Mouse (Mus musculus): Measurements from ENCODE around the gene Akr7a5. TPM values are rescaled to one million over a fixed set of nuclear protein-coding genes. Genes with fewer than 3 reads are reported as not detected.

The Akr7a5 gene
- 58.7 and 66.6 TPM in 2 replicates for polyA plus RNA-seq (2015; fragmentation: Nextera tagmentation; extraction: Ambion mirVana)

DNA sequence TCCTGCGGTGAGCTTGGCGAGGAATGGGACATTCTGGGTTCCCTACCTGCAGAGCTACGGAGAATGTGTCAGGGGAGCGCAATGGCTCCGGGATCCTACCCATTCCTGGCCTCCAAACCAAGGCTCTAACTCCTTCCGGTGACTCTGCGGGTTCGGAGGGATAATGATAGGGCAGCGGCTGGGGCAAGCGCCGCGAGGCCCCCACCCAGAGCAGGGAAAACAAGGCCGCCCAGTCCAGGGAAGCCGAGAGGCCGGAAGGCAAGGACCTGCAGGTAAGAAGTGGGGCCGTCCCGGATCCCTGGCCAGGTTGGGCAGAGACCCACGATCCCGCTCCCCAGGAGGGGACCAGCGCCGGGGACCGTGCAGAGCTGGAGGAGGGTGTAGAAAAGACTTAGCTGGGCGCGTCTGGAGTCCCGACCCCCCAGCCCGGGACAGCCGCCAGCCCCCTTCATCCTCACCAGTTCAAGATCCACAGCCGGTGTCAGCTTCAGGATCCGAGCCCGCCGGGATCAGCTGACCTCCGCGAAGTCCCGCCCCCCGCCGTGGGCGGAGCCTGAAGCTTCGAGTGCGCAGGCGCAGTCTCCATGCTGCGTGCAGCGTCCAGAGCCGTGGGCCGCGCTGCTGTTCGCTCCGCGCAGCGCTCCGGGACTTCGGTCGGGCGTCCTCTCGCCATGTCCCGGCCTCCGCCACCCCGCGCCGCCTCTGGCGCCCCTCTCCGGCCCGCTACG lies at the start of gene Akr7a5, which contains the start of gene Pqlc2:
Akr7a5 (plus strand) TSS at position 574 of the 728 bp plus-strand sequence.
Pqlc2 (minus strand) TSS at position 538 of the 728 bp plus-strand sequence.
- WGBS = under 1% methylated on average over 63 of the region's 63 CpGs
- H3K4me3 ChIP-seq (ENCODE audit: low read depth, low read length) = peak within 1 kb of the TSS; percentile 93
- peak; percentile 92 for ATAC-seq
- H3K9ac ChIP-seq (ENCODE audit: low read depth, low read length) = peak within 1 kb of the TSS; percentile 93
- peak within 1 kb of the TSS; percentile 68 for H3K4me2 ChIP-seq (ENCODE audit: low read length)
- 0 out of 2 replicates have a peak, but pooled peaks cover 2% of the 10 kb centered on the region for H3K36me3 ChIP-seq (ENCODE audit: control insufficient read depth, insufficient read depth, low read length)
- no peaks in the 10 kb centered on the region for H3K9me3 ChIP-seq (replicated peaks; ENCODE audit: control insufficient read depth, low read length, poor library complexity, severe bottlenecking)
- H3K4me1 ChIP-seq (ENCODE audit: control insufficient read depth, insufficient read depth, low read length) = peaks cover 18% of the 10 kb centered on the region
- H3K27ac ChIP-seq (ENCODE audit: low read length) = peak within 1 kb of the TSS; percentile 77
- H3K27me3 ChIP-seq (ENCODE audit: control insufficient read depth, insufficient read depth, low read depth, low read length) = no peaks in the 10 kb centered on the region

DNA sequence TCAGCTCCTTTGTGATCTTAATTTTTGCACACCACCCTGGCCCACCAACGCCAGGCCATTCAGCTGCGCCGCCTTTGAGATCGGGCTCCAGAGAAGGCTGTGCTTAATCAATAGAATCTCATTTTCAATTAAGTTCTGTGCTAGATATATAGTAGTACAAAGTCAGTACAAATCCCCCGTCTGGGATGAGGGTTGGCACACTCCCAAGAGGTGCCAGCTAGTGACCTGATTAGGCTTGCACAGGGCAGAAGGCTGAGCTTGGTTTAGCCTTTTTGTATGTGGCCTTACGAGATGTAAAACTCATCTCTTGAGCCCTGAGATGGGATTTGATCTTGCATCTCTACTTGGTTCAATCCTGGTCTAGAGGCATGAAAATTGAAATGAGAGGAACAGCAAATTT lies 47.6 kb upstream of the Akr7a5 start:
- Histone ChIP-seq H3K27ac (ENCODE audit: low read length) (no peak overlapping the region), H3K27me3 (ENCODE audit: control insufficient read depth, insufficient read depth, low read depth, low read length) (no peaks in the 10 kb centered on the region), H3K4me3 (ENCODE audit: low read depth, low read length) (no peak overlapping the region), H3K36me3 (ENCODE audit: control insufficient read depth, insufficient read depth, low read length) (peaks cover 9% of the 10 kb centered on the region; the same call in 1 of the 2 replicates), H3K9me3 (replicated peaks; ENCODE audit: control insufficient read depth, low read length, poor library complexity, severe bottlenecking) (no peaks in the 10 kb centered on the region), H3K4me1 (ENCODE audit: control insufficient read depth, insufficient read depth, low read length) (no peaks in the 10 kb centered on the region), H3K9ac (ENCODE audit: low read depth, low read length) (no peak overlapping the region), H3K4me2 (ENCODE audit: low read length) (no peak overlapping the region)
- ATAC-seq = no peak
- 91% methylated on average over 6 of the region's 6 CpGs for WGBS

DNA sequence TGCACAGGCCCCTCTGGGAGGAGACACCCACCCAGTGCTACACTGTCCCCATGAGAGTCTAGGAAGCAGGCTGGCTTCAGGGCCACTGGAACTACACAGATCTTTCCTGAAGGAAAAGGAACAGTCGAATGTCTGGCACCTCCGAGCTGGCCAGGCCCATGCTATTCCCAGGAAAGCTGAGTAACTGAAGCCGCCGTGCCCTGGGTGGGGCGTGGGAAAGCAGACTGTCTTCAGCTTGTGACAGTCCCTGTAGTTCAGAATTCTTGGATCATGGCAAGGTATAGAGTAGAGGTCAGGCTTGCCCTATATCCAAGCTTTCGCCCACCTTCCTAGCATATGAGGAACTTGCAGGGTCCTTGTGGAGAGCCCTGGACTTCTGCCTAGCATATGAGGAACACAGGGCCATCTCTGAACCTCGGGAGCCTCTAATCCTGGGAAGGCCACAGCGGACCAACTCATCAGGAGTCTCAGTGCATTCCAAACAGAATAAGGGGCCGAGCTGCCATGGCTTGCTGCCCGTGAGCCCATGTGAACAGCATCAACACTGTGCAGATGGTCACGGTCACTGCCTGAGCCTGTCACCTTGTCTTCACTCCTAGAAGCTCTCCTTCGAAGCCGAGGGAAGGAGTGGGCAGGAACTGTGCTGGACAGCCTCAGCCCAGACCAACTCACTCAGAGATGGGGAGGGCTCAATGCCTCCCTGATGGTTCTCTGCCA lies 44.6 kb upstream of the Akr7a5 start:
- 86% methylated on average over 13 of the region's 13 CpGs for whole genome bisulfite sequencing
- no peaks in the 10 kb centered on the region for H3K9me3 ChIP-seq (replicated peaks; ENCODE audit: control insufficient read depth, low read length, poor library complexity, severe bottlenecking)
- ATAC-seq = no peak

DNA sequence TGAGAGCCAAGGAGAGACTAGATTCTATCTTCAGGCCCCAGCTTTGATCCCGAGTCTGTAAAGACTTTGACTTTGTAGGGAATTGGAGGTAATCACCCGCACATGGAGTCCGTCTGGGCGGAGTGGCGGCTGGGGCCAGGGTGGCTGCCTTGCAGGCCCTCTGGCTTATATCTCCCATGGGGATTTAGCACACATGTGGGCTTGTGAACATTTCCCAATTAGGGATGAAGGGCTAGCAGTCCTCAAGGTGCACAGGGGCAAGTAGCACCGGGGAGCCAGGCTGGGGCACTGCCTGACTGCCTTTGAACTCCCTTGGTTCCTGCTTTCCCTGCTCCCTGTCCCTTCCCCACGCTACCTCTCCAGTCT lies 44.1 kb upstream of the Akr7a5 start:
- Histone ChIP-seq H3K36me3 (ENCODE audit: control insufficient read depth, insufficient read depth, low read length) (peaks cover 7% of the 10 kb centered on the region; the same call in 1 of the 2 replicates), H3K4me3 (ENCODE audit: low read depth, low read length) (no peak overlapping the region), H3K4me1 (ENCODE audit: control insufficient read depth, insufficient read depth, low read length) (no peaks in the 10 kb centered on the region), H3K9me3 (replicated peaks; ENCODE audit: control insufficient read depth, low read length, poor library complexity, severe bottlenecking) (no peaks in the 10 kb centered on the region), H3K27me3 (ENCODE audit: control insufficient read depth, insufficient read depth, low read depth, low read length) (no peaks in the 10 kb centered on the region), H3K27ac (ENCODE audit: low read length) (no peak overlapping the region), H3K4me2 (ENCODE audit: low read length) (no peak overlapping the region), H3K9ac (ENCODE audit: low read depth, low read length) (no peak overlapping the region)
- WGBS = 80% methylated on average over 7 of the region's 7 CpGs
- no peak for ATAC-seq

More for the DNA sequence above, 44.6 kb upstream of the Akr7a5 start:
- Histone ChIP-seq H3K27me3 (ENCODE audit: control insufficient read depth, insufficient read depth, low read depth, low read length) (no peaks in the 10 kb centered on the region), H3K36me3 (ENCODE audit: control insufficient read depth, insufficient read depth, low read length) (peaks cover 7% of the 10 kb centered on the region; the same call in 1 of the 2 replicates), H3K4me3 (ENCODE audit: low read depth, low read length) (no peak overlapping the region), H3K4me1 (ENCODE audit: control insufficient read depth, insufficient read depth, low read length) (no peaks in the 10 kb centered on the region), H3K9ac (ENCODE audit: low read depth, low read length) (no peak overlapping the region), H3K4me2 (ENCODE audit: low read length) (no peak overlapping the region), H3K27ac (ENCODE audit: low read length) (no peak overlapping the region)

DNA sequence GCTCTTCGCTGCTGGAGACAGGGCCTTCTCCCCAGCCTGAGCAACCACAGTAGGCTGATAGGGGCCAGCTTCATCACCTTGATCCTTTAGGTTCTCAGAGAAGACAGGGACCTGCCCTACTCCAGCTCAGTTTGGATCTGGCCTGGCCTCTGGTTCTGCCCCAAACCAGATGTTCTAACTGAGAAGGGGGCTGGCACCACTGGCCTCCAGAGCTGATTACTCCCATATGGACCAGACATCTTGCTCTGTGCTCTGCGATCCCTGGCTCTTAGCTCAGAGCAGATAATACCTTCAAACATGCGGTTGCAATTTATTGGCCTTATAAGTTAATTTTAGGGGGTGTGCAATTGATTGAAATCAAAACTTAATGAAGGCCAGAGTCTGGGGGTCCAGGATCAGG lies 43.2 kb upstream of the Akr7a5 start:
- Histone ChIP-seq H3K9me3 (replicated peaks; ENCODE audit: control insufficient read depth, low read length, poor library complexity, severe bottlenecking) (no peaks in the 10 kb centered on the region), H3K9ac (ENCODE audit: low read depth, low read length) (no peak overlapping the region), H3K4me2 (ENCODE audit: low read length) (no peak overlapping the region), H3K36me3 (ENCODE audit: control insufficient read depth, insufficient read depth, low read length) (peaks cover 2% of the 10 kb centered on the region; the same call in 1 of the 2 replicates), H3K4me1 (ENCODE audit: control insufficient read depth, insufficient read depth, low read length) (no peaks in the 10 kb centered on the region), H3K27ac (ENCODE audit: low read length) (no peak overlapping the region), H3K4me3 (ENCODE audit: low read depth, low read length) (no peak overlapping the region), H3K27me3 (ENCODE audit: control insufficient read depth, insufficient read depth, low read depth, low read length) (no peaks in the 10 kb centered on the region)
- WGBS = 96% methylated on average over 3 of the region's 3 CpGs
- ATAC-seq = no peak

DNA sequence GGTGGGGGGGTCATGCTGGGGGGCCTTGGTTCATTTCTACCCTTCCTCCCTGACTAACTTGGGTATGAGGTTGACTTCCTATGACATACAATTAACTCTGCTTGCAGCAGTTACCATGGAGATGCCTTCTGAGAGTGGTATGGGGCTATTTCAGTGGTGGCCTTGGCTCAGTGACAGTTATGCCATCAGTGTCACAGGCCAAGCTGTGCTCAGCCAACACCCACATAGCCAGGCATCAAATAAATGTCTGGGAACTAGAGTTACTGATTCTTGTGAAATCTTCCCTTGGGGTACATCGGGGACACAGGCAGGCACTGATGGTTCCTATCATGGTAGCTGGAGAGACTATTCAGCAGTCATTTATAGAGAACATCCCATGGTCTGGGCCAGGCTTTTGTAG lies 42.3 kb upstream of the Akr7a5 start:
- Histone ChIP-seq H3K4me2 (ENCODE audit: low read length) (no peak overlapping the region), H3K4me3 (ENCODE audit: low read depth, low read length) (no peak overlapping the region), H3K4me1 (ENCODE audit: control insufficient read depth, insufficient read depth, low read length) (no peaks in the 10 kb centered on the region), H3K27ac (ENCODE audit: low read length) (no peak overlapping the region), H3K27me3 (ENCODE audit: control insufficient read depth, insufficient read depth, low read depth, low read length) (no peaks in the 10 kb centered on the region), H3K9me3 (replicated peaks; ENCODE audit: control insufficient read depth, low read length, poor library complexity, severe bottlenecking) (no peaks in the 10 kb centered on the region), H3K36me3 (ENCODE audit: control insufficient read depth, insufficient read depth, low read length) (0 out of 2 replicates have a peak, but pooled peaks cover 2% of the 10 kb centered on the region), H3K9ac (ENCODE audit: low read depth, low read length) (no peak overlapping the region)
- 85% methylated on average over 1 of the region's 1 CpGs for WGBS
- no peak for ATAC-seq

DNA sequence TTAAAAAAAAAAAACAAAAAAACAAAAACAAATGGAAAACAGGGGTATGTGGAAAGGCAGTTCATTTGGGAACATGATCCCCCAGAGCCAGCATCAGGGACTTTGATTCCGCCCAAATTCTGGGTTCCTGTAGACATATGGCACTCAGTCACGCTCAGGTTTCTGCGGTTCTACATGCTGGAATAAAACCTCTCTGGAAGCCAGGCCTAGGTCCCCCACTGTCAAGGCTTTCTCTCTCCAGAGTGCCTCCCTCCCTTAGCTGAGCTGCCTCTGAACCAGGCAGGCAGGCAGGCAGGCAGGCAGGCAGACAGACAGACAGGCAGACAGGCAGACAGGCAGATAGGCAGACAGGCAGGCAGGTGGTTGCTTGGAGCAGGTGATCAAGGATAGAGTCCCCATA lies 40.4 kb upstream of the Akr7a5 start:
- Histone ChIP-seq H3K4me3 (ENCODE audit: low read depth, low read length) (no peak overlapping the region), H3K9me3 (replicated peaks; ENCODE audit: control insufficient read depth, low read length, poor library complexity, severe bottlenecking) (no peaks in the 10 kb centered on the region), H3K4me1 (ENCODE audit: control insufficient read depth, insufficient read depth, low read length) (no peaks in the 10 kb centered on the region), H3K36me3 (ENCODE audit: control insufficient read depth, insufficient read depth, low read length) (peaks cover 2% of the 10 kb centered on the region; the same call in 1 of the 2 replicates), H3K27me3 (ENCODE audit: control insufficient read depth, insufficient read depth, low read depth, low read length) (no peaks in the 10 kb centered on the region), H3K9ac (ENCODE audit: low read depth, low read length) (no peak overlapping the region), H3K27ac (ENCODE audit: low read length) (no peak overlapping the region), H3K4me2 (ENCODE audit: low read length) (no peak overlapping the region)
- WGBS = 88% methylated on average over 3 of the region's 3 CpGs
- no peak for ATAC-seq

DNA sequence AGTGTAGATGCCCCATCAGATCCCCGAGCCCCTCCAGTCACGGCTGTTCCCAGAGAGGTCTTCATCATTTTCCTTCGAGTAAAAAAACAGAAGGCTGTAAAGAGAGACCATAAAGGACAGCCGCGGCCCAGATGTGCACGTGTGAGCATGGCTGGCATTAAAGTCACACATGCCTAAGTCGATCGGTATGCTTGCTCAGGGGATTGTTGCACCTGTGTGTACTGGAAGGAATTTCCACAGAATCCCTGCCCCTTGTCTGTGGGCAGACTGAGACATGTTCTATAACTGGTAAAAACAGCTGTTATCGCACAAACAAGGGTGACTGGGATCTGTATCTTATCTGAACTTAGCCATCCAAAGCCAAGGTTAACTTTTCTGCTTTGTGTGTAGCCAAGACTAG lies 39.0 kb upstream of the Akr7a5 start:
- H3K9ac ChIP-seq (ENCODE audit: low read depth, low read length) = no peak overlapping the region
- no peak overlapping the region for H3K4me2 ChIP-seq (ENCODE audit: low read length)
- peaks cover 2% of the 10 kb centered on the region; the same call in 1 of the 2 replicates for H3K36me3 ChIP-seq (ENCODE audit: control insufficient read depth, insufficient read depth, low read length)
- no peak for ATAC-seq
- H3K9me3 ChIP-seq (replicated peaks; ENCODE audit: control insufficient read depth, low read length, poor library complexity, severe bottlenecking) = no peaks in the 10 kb centered on the region
- no peak overlapping the region for H3K27ac ChIP-seq (ENCODE audit: low read length)
- WGBS = 94% methylated on average over 9 of the region's 9 CpGs
- H3K4me1 ChIP-seq (ENCODE audit: control insufficient read depth, insufficient read depth, low read length) = no peaks in the 10 kb centered on the region
- H3K4me3 ChIP-seq (ENCODE audit: low read depth, low read length) = no peak overlapping the region
- no peaks in the 10 kb centered on the region for H3K27me3 ChIP-seq (ENCODE audit: control insufficient read depth, insufficient read depth, low read depth, low read length)

All from midbrain, embryonic 16.5 days (tissue).